Mouse (Mus musculus): ENCODE measurements around the gene Gm13304.
"Not testable (repeated sequence)": the region's sequence is repeated elsewhere in the genome, so short reads cannot be mapped to it uniquely, and the experiment has no call there.

The Gm13304 gene

DNA sequence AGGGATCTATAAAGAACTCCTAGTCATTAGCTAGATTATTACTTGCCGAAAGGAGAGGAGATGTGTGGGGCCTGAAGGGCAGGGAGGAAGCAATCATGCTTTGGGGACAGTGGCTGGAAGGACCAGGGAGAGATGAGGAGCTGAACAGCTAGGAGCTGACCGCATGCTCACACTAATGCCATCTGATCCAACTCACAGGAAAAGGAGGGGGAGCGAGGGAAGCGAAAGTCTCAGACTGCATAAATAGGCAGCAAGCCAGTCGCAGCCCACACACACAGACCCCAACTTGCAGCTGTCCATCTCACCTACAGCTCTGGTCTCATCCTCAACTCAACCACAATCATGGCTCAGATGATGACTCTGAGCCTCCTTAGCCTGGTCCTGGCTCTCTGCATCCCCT, at the start of gene Gm13304:
Gene Gm13304, plus strand, starts transcription at position 301 of the 400 bp plus-strand sequence.
- not testable (repeated sequence) for DNase-seq (ENCODE audit: low spot score in 2 of 2)

DNA sequence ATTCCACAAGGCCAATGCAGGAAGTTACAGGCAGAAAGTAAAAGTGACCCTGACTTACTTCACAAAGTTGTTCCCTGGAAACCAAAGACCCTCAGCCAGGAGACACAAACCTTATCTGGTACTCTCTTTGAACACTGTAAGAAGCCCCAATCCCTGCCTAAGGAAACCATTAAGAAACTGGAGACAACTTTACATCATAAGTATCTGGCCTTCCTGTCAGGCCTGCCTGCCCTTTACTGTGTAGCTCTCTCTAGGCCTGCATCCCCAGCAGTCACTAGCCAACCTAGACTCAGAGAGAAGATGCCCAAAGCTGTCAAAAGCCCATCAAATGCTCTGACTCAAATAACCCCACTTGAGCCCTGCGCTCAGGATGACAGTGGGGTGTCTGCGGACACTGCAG, 23.7 kb upstream of the Gm13304 start, which contains the start of gene Gm3893:
Gene Gm3893, plus strand, starts transcription at position 301 of the 400 bp plus-strand sequence.
- not testable (repeated sequence) for DNase-seq (ENCODE audit: low spot score in 2 of 2)

DNA sequence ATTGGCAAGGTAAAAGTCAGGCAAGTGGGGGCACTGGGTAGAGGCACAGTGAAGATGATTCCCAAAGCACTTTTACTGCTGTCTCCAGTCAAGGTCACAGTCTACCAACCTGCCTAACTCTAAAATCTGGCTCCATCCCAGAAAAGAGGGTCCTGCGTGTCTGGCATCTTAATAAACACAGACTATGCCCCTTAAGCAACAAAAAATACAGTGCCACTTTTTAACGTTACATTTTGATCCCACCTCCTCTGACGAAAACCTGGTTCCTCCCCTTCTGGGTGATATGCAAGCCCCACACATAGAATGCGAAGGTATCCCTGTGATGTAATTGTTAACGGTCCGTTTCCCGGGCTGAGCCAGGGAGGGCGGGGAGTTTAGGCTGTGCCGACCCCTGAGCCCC, 38.5 kb downstream of the Gm13304 start, which contains the start of gene Gm13306:
Gene Gm13306, plus strand, starts transcription at position 301 of the 400 bp plus-strand sequence.
- DNase-seq (ENCODE audit: low spot score in 2 of 2) = not testable (repeated sequence)

Data from urinary bladder, postnatal 4 days (tissue).